Mouse (Mus musculus) cortical plate, adult 2 months (tissue): ENCODE data around the gene Mef2d.

ENCODE experiments used
- CTCF ChIP-seq: fragments of 200-500 bp; IDR thresholded peaks from 2 replicates; pipeline ENCODE4 v1.5.1; 2011; ENCODE audit warnings: mild to moderate bottlenecking, control low read depth, low read length; ENCODE audit not compliant: insufficient read depth; ENCODE audit errors: extremely low read depth
- POLR2A ChIP-seq: fragments of 200-500 bp; IDR thresholded peaks from 2 replicates; pipeline ENCODE4 v1.6.1; 2011; ENCODE audit warnings: mild to moderate bottlenecking, low read length, control low read depth; ENCODE audit not compliant: insufficient read depth; ENCODE audit errors: extremely low read depth

- TF ChIP-seq POLR2A (no peak), CTCF (no peak)
Measured at GRCm38 (mm10) chr3:88202986-88203385, 60.8 kb downstream of the Mef2d start.
